Mouse (Mus musculus): ENCODE results near the gene Slc25a47. TPM values are rescaled to one million over a fixed set of nuclear protein-coding genes. Genes with fewer than 3 reads are reported as not detected.
"Not testable (repeated sequence)": the region's sequence is repeated elsewhere in the genome, so short reads cannot be mapped to it uniquely, and the experiment has no call there.

Gene Slc25a47
- total RNA-seq, 4 experiments from 2014 or later = 4.0 to 7.5 (median 5.8) TPM

GRCm38 (mm10) chr12:108826282-108826957 lies 9.4 kb upstream of the Slc25a47 start:
- DNase-seq (ENCODE audit: low spot score in 2 of 2) = no peak

DNA sequence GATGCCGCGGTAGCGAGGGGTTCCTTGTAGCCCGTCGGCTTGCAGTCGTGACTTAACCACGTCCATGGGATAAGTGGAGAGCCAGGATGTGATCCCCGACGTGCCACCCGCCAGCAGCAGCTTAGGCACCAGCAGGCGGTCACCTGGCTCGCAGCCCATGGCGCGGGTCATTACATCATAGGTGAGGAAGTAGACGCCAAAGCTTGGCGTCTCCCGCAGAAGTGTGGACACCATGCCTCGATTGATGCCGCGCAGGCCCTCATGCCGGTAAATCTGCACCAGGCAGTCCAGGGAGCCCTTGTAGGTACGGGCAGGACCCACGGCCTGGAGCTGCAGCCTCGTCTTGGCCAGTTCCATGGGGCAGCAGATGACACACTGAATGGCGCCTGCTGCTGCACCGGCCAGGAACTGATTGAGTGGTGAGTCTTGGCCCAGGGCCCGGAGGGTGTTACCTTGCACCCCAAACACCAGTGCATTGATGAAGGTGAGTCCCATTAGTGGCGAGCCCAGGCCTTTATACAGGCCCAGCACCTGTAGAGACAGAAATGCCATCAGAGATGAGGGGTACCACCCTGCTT lies 8.8 kb upstream of the Slc25a47 start:
- no peak for DNase-seq (ENCODE audit: low spot score in 2 of 2)

GRCm38 (mm10) chr12:108827641-108828040 lies 8.2 kb upstream of the Slc25a47 start:
- DNase-seq (ENCODE audit: low spot score in 2 of 2) = peak in 1 of 2 experiments; percentile 41

DNA sequence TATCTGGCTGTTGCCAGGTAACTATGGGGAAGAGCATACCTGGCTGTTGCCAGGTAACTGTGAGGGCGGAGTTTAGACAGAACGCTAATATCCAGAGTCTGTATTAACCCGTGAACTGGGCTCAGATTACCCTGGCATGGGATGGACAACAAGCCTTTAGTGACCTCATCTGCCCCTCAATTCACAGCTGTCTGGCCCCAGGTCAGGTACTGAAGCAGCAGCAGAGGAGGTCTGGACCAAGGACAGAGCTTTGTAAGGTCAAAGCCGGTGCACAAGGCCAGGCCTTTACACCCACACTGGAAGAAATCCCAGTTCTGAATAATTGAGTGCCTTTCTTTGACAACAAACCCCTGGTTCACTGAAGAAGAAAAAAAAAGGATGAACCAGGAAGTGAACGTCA lies 6.2 kb upstream of the Slc25a47 start:
- no peak for DNase-seq (ENCODE audit: low spot score in 2 of 2)

GRCm38 (mm10) chr12:108830358-108830757 lies 5.5 kb upstream of the Slc25a47 start:
- no peak for DNase-seq (ENCODE audit: low spot score in 2 of 2)

DNA sequence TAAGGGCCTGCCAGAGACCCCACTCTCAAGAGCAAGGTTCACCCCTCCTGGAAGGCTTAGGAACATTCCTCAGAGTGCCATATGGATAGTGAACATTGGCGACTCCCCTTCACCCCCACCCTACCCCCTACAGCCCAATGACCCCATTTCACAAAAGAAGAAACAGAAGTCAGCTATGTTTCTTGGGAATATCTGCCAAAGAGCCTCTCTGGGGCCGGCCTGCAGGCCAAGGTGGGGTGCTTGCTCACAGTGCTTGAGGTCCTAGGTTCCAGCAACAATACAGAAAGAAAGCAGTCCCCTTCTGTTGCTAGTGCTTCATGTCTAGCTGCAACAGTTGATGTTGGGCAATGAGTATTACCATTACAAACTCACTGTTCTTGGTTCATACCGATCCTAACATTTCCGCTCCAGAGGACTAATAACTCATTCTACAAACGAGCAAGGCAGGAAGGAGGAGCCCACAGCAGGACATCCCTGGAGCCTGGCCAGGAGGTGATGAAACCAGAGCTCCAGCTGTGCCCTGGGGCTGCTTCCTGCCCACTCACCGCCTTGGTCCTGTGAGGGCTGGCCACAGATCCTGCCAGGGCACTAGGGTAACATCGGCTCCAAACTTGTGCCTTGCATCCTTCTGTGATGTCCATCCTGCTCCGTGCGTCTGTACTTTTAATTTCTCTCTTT lies 3.7 kb upstream of the Slc25a47 start:
- DNase-seq (ENCODE audit: low spot score in 2 of 2) = peak; percentile 63 to 64

DNA sequence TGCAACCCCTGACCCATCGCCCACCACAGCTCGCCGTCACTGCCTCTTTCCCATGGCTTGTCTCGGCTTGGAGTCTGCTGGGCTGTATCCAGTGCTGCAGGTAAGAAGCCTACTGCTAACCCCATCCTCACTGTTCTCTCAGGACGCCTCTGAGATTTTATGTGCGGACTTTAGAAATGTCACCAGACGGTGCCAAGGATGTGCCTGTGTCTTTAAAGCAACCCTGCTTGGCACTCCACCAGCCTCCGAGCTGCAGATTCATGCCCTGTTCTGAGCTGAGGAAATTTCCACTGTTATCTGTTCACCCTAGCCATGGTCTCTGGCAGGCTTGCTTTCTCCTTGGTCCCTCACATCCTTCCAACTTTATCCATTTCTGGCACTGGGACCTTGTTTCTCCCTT lies 3.0 kb upstream of the Slc25a47 start:
- peak in 1 of 2 experiments; percentile 57 for DNase-seq (ENCODE audit: low spot score in 2 of 2)

- no peak for DNase-seq (ENCODE audit: low spot score in 2 of 2)
These were observed 2.4 kb upstream of the Slc25a47 start for GRCm38 (mm10) chr12:108833408-108833807.

- no peak for DNase-seq (ENCODE audit: low spot score in 2 of 2)
These were observed 1.5 kb upstream of the Slc25a47 start for GRCm38 (mm10) chr12:108834337-108834736.

DNA sequence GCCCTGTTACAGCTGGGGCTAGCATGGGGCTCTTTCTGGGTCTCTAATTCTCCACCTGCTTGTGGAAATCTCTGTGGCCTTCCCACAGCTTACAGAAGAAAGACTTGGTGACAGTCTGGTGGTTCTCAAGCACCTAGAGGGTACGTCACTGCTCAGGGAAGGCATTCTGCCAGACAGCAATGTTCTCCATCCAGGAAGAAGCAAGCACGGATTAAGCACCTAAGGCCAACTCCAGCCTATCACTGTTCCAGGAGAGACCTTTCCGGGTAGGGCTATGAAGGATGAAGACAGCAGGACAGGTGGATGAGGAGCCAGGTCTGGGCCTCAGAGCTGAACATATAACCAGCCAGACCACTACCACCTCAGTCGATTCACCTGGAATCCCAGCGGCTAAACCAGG lies 1.1 kb upstream of the Slc25a47 start:
- no peak for DNase-seq (ENCODE audit: low spot score in 2 of 2)

DNA sequence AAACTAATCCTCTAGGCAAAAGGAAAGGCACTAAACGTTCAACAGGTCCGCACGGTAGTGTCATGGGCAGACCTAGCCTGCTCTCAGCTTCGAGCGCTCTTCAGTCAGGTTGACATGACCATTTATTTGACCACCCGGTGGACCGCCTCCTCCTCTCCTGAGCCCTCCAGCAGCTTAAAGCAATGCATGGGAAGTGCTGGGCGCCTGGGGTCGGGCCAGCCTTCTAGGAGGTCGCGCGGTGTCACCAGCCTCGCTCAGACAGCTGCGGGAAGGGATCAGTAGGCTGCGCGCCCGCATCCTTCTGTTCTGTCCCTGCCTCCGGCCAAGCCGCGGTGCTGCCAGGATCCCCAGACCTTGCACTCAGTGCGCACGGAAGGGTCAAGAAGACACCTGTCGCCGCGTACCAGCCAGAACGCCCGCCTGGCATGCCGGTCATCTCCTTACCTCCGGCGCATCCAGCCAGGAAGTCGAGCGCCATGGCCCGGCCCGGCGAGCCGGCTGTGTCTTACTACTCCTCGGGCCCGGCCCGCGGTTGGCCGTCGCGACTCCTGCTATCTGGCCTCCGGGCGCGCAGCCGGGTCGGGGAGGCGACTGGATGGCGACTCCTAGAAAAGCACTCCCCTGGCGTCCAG lies 522 bp upstream of the Slc25a47 start:
- DNase-seq (ENCODE audit: low spot score in 2 of 2) = no peak

- DNase-seq (ENCODE audit: low spot score in 2 of 2) = no peak
These were observed 876 bp downstream of the Slc25a47 start for GRCm38 (mm10) chr12:108836722-108837121.

GRCm38 (mm10) chr12:108841181-108841580 lies 5.3 kb downstream of the Slc25a47 start:
- no peak for DNase-seq (ENCODE audit: low spot score in 2 of 2)

GRCm38 (mm10) chr12:108842663-108843062 lies 6.8 kb downstream of the Slc25a47 start:
- DNase-seq (ENCODE audit: low spot score in 2 of 2) = no peak

- DNase-seq (ENCODE audit: low spot score in 2 of 2) = not testable (repeated sequence)
These were observed 12.2 kb downstream of the Slc25a47 start for GRCm38 (mm10) chr12:108848033-108848432.

DNA sequence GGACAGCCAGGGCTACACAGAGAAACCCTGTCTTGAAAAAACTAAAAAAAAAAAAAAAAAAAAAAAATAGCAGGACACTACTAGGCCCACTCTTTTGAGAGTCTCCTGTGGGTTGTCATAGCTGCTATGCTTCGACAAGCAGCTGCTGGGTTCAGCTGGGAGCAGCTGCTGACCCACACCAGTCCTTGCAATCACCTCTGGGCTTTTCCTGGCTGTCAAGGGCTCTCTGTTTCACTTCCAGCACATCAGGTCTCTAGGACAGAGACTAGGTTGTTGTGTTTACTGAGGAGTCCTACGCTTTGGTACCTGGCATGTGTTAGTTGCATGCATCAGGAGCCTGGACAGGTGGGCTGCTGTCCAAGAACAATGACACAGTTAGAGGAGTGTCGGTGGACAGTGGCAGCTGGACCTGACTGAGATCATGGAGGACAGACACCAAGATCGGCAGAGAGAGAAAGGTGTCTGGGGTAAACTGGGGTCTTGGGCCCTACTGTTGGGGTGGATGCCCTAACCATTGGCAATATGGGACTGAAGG lies 13.7 kb downstream of the Slc25a47 start:
- no peak for DNase-seq (ENCODE audit: low spot score in 2 of 2)

GRCm38 (mm10) chr12:108850129-108850528 lies 14.3 kb downstream of the Slc25a47 start:
- DNase-seq (ENCODE audit: low spot score in 2 of 2) = no peak

GRCm38 (mm10) chr12:108850886-108851285 lies 15.0 kb downstream of the Slc25a47 start:
- no peak for DNase-seq (ENCODE audit: low spot score in 2 of 2)

- DNase-seq (ENCODE audit: low spot score in 2 of 2) = no peak
These were observed 17.0 kb downstream of the Slc25a47 start for GRCm38 (mm10) chr12:108852822-108853221.

GRCm38 (mm10) chr12:108855081-108855480 lies 19.2 kb downstream of the Slc25a47 start:
- DNase-seq (ENCODE audit: low spot score in 2 of 2) = no peak

GRCm38 (mm10) chr12:108856186-108856585 lies 20.3 kb downstream of the Slc25a47 start:
- DNase-seq (ENCODE audit: low spot score in 2 of 2) = no peak

GRCm38 (mm10) chr12:108857109-108857508 lies 21.3 kb downstream of the Slc25a47 start:
- no peak for DNase-seq (ENCODE audit: low spot score in 2 of 2)
